Mouse (Mus musculus): ENCODE results near the gene Atad3a. TPM values are rescaled to one million over a fixed set of nuclear protein-coding genes. Genes with fewer than 3 reads are reported as not detected.
"Not testable (repeated sequence)": the region's sequence is repeated elsewhere in the genome, so short reads cannot be mapped to it uniquely, and the experiment has no call there.

Gene Atad3a
- polyA plus RNA-seq, 1 experiment from 2014 or later = 62.0 TPM

GRCm38 (mm10) chr4:155790021-155790489 is 29.2 kb upstream of the Atad3a start, which contains the start of gene Ankrd65:
TSS of gene Ankrd65 (plus strand) at chr4:155790439.
- Histone ChIP-seq H3K9ac (ENCODE audit: low read length) (no peak within 1 kb of the TSS), H3K9me3 (replicated peaks; ENCODE audit: control insufficient read depth, low read length) (no peaks in the 10 kb centered on the region), H3K36me3 (ENCODE audit: control insufficient read depth, insufficient read depth, low read length) (no peaks in the 10 kb centered on the region), H3K4me2 (ENCODE audit: low read length) (no peak within 1 kb of the TSS), H3K4me1 (ENCODE audit: control insufficient read depth, insufficient read depth, low read length) (no peaks in the 10 kb centered on the region), H3K27me3 (replicated peaks; ENCODE audit: control insufficient read depth, insufficient read depth, low read length) (no peaks in the 10 kb centered on the region), H3K27ac (ENCODE audit: low read depth, low read length) (no peak within 1 kb of the TSS), H3K4me3 (ENCODE audit: low read depth, low read length) (no peak within 1 kb of the TSS)
- DNase-seq (ENCODE audit: low spot score) (no peak), ATAC-seq (no peak)
- WGBS = 68% methylated on average over 3 of the region's 3 CpGs

GRCm38 (mm10) chr4:155788833-155789232 is 27.9 kb upstream of the Atad3a start:
- H3K4me2 ChIP-seq (ENCODE audit: low read length); H3K27ac ChIP-seq (ENCODE audit: low read depth, low read length); ATAC-seq; H3K27me3 ChIP-seq (replicated peaks; ENCODE audit: control insufficient read depth, insufficient read depth, low read length); DNase-seq (ENCODE audit: low spot score); H3K9me3 ChIP-seq (replicated peaks; ENCODE audit: control insufficient read depth, low read length); H3K4me3 ChIP-seq (ENCODE audit: low read depth, low read length); H3K4me1 ChIP-seq (ENCODE audit: control insufficient read depth, insufficient read depth, low read length); H3K36me3 ChIP-seq (ENCODE audit: control insufficient read depth, insufficient read depth, low read length); H3K9ac ChIP-seq (ENCODE audit: low read length): not testable (repeated sequence)
- WGBS = 88% methylated on average over 4 of the region's 4 CpGs

GRCm38 (mm10) chr4:155788300-155788699 is 27.4 kb upstream of the Atad3a start:
- ATAC-seq = no peak
- no peak for DNase-seq (ENCODE audit: low spot score)
- WGBS = 84% methylated on average over 3 of the region's 3 CpGs
- no peaks in the 10 kb centered on the region for H3K27me3 ChIP-seq (replicated peaks; ENCODE audit: control insufficient read depth, insufficient read depth, low read length)
- no peaks in the 10 kb centered on the region for H3K36me3 ChIP-seq (ENCODE audit: control insufficient read depth, insufficient read depth, low read length)
- H3K4me1 ChIP-seq (ENCODE audit: control insufficient read depth, insufficient read depth, low read length) = 0 out of 2 replicates have a peak, but pooled peaks cover 3% of the 10 kb centered on the region
- no peak overlapping the region for H3K4me2 ChIP-seq (ENCODE audit: low read length)
- H3K9me3 ChIP-seq (replicated peaks; ENCODE audit: control insufficient read depth, low read length) = no peaks in the 10 kb centered on the region
- no peak overlapping the region for H3K9ac ChIP-seq (ENCODE audit: low read length)
- no peak overlapping the region for H3K27ac ChIP-seq (ENCODE audit: low read depth, low read length)
- no peak overlapping the region for H3K4me3 ChIP-seq (ENCODE audit: low read depth, low read length)

- Histone ChIP-seq H3K4me1 (ENCODE audit: control insufficient read depth, insufficient read depth, low read length) (0 out of 2 replicates have a peak, but pooled peaks cover 3% of the 10 kb centered on the region), H3K9ac (ENCODE audit: low read length) (peak within 1 kb of the TSS; percentile 82), H3K9me3 (replicated peaks; ENCODE audit: control insufficient read depth, low read length) (no peaks in the 10 kb centered on the region), H3K36me3 (ENCODE audit: control insufficient read depth, insufficient read depth, low read length) (no peaks in the 10 kb centered on the region), H3K27ac (ENCODE audit: low read depth, low read length) (peak within 1 kb of the TSS; percentile 79; the same call in 1 of the 2 replicates), H3K27me3 (replicated peaks; ENCODE audit: control insufficient read depth, insufficient read depth, low read length) (no peaks in the 10 kb centered on the region), H3K4me2 (ENCODE audit: low read length) (peak within 1 kb of the TSS; percentile 64), H3K4me3 (ENCODE audit: low read depth, low read length) (peak within 1 kb of the TSS; percentile 57)
- no peak for ATAC-seq
- DNase-seq (ENCODE audit: low spot score) = no peak
- WGBS = 62% methylated on average over 5 of the region's 5 CpGs
These were observed 24.9 kb upstream of the Atad3a start, which contains the start of gene Tmem88b for GRCm38 (mm10) chr4:155785819-155786218. TSS of gene Tmem88b (minus strand) at chr4:155785874.

GRCm38 (mm10) chr4:155785246-155785645 is 24.4 kb upstream of the Atad3a start:
- DNase-seq (ENCODE audit: low spot score) (no peak), ATAC-seq (no peak)
- no peak overlapping the region for H3K4me2 ChIP-seq (ENCODE audit: low read length)
- H3K4me1 ChIP-seq (ENCODE audit: control insufficient read depth, insufficient read depth, low read length) = 0 out of 2 replicates have a peak, but pooled peaks cover 3% of the 10 kb centered on the region
- no peak overlapping the region for H3K27ac ChIP-seq (ENCODE audit: low read depth, low read length)
- H3K27me3 ChIP-seq (replicated peaks; ENCODE audit: control insufficient read depth, insufficient read depth, low read length) = no peaks in the 10 kb centered on the region
- H3K4me3 ChIP-seq (ENCODE audit: low read depth, low read length) = no peak overlapping the region
- no peak overlapping the region for H3K9ac ChIP-seq (ENCODE audit: low read length)
- H3K9me3 ChIP-seq (replicated peaks; ENCODE audit: control insufficient read depth, low read length) = no peaks in the 10 kb centered on the region
- WGBS = 87% methylated on average over 10 of the region's 10 CpGs
- no peaks in the 10 kb centered on the region for H3K36me3 ChIP-seq (ENCODE audit: control insufficient read depth, insufficient read depth, low read length)

- Histone ChIP-seq H3K36me3 (ENCODE audit: control insufficient read depth, insufficient read depth, low read length) (no peaks in the 10 kb centered on the region), H3K4me3 (ENCODE audit: low read depth, low read length) (peak overlapping the region; percentile 57), H3K27me3 (replicated peaks; ENCODE audit: control insufficient read depth, insufficient read depth, low read length) (no peaks in the 10 kb centered on the region), H3K4me1 (ENCODE audit: control insufficient read depth, insufficient read depth, low read length) (0 out of 2 replicates have a peak, but pooled peaks cover 3% of the 10 kb centered on the region), H3K27ac (ENCODE audit: low read depth, low read length) (peak overlapping the region; percentile 79), H3K4me2 (ENCODE audit: low read length) (peak overlapping the region; percentile 64), H3K9me3 (replicated peaks; ENCODE audit: control insufficient read depth, low read length) (no peaks in the 10 kb centered on the region), H3K9ac (ENCODE audit: low read length) (peak overlapping the region; percentile 82)
- ATAC-seq (peak; percentile 91), DNase-seq (ENCODE audit: low spot score) (peak; percentile 89)
- under 1% methylated on average over 51 of the region's 52 CpGs for WGBS
These were observed 23.3 kb upstream of the Atad3a start for GRCm38 (mm10) chr4:155784081-155784701.

GRCm38 (mm10) chr4:155783486-155784080 is 22.7 kb upstream of the Atad3a start:
- DNase-seq (ENCODE audit: low spot score) = no peak
- Histone ChIP-seq H3K4me3 (ENCODE audit: low read depth, low read length) (peak overlapping the region; percentile 57), H3K36me3 (ENCODE audit: control insufficient read depth, insufficient read depth, low read length) (no peaks in the 10 kb centered on the region), H3K27me3 (replicated peaks; ENCODE audit: control insufficient read depth, insufficient read depth, low read length) (no peaks in the 10 kb centered on the region), H3K27ac (ENCODE audit: low read depth, low read length) (no peak overlapping the region), H3K4me2 (ENCODE audit: low read length) (peak overlapping the region; percentile 64), H3K9me3 (replicated peaks; ENCODE audit: control insufficient read depth, low read length) (no peaks in the 10 kb centered on the region), H3K4me1 (ENCODE audit: control insufficient read depth, insufficient read depth, low read length) (0 out of 2 replicates have a peak, but pooled peaks cover 3% of the 10 kb centered on the region), H3K9ac (ENCODE audit: low read length) (peak overlapping the region; percentile 82)
- 45% methylated on average over 16 of the region's 16 CpGs for WGBS
- no peak for ATAC-seq

- Histone ChIP-seq H3K9me3 (replicated peaks; ENCODE audit: control insufficient read depth, low read length) (no peaks in the 10 kb centered on the region), H3K27me3 (replicated peaks; ENCODE audit: control insufficient read depth, insufficient read depth, low read length) (no peaks in the 10 kb centered on the region), H3K27ac (ENCODE audit: low read depth, low read length) (no peak overlapping the region), H3K4me1 (ENCODE audit: control insufficient read depth, insufficient read depth, low read length) (0 out of 2 replicates have a peak, but pooled peaks cover 3% of the 10 kb centered on the region), H3K36me3 (ENCODE audit: control insufficient read depth, insufficient read depth, low read length) (no peaks in the 10 kb centered on the region), H3K4me3 (ENCODE audit: low read depth, low read length) (no peak overlapping the region), H3K9ac (ENCODE audit: low read length) (no peak overlapping the region), H3K4me2 (ENCODE audit: low read length) (no peak overlapping the region)
- DNase-seq (ENCODE audit: low spot score) (no peak), ATAC-seq (no peak)
- 50% methylated on average over 6 of the region's 6 CpGs for WGBS
These were observed 20.0 kb upstream of the Atad3a start for GRCm38 (mm10) chr4:155780895-155781294.

GRCm38 (mm10) chr4:155779498-155779897 is 18.6 kb upstream of the Atad3a start:
- Histone ChIP-seq H3K9me3 (replicated peaks; ENCODE audit: control insufficient read depth, low read length) (no peaks in the 10 kb centered on the region), H3K36me3 (ENCODE audit: control insufficient read depth, insufficient read depth, low read length) (no peaks in the 10 kb centered on the region), H3K27me3 (replicated peaks; ENCODE audit: control insufficient read depth, insufficient read depth, low read length) (0 out of 2 replicates have a peak, but pooled peaks cover 4% of the 10 kb centered on the region), H3K4me3 (ENCODE audit: low read depth, low read length) (no peak overlapping the region), H3K27ac (ENCODE audit: low read depth, low read length) (no peak overlapping the region), H3K4me2 (ENCODE audit: low read length) (no peak overlapping the region), H3K4me1 (ENCODE audit: control insufficient read depth, insufficient read depth, low read length) (0 out of 2 replicates have a peak, but pooled peaks cover 3% of the 10 kb centered on the region), H3K9ac (ENCODE audit: low read length) (no peak overlapping the region)
- DNase-seq (ENCODE audit: low spot score) (no peak), ATAC-seq (no peak)
- WGBS = 85% methylated on average over 4 of the region's 4 CpGs
